Mouse (Mus musculus): ENCODE data around the gene 4930415O20Rik. TPM values are rescaled to one million over a fixed set of nuclear protein-coding genes. Genes with fewer than 3 reads are reported as not detected.
A peak's percentile ranks its signal among the peaks of the same experiment; 100 is the strongest.

The 4930415O20Rik gene
- polyA plus RNA-seq, 1 experiment from 2014 or later: not detected

DNA sequence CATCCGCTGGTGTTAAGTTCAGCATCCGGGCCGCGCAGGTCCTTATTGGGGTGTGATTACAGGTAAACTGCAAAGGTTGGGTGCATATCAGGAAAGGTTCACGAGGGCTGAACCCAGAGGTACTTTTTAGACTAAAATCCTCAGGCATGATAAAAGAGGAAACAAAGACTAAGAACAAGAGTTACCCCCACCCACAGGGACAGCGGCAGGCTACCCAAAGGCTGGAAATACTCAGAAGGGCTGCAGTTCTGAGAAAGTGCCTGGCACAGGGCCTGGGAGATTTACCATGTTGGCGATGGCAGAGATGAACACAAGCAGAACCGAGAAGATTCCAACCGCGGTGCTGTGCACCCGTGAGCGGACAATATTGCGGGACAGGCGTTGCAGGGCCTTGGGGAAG is 25.8 kb downstream of the 4930415O20Rik start:
- ATAC-seq (ENCODE audit: low FRiP score): no peak
- peaks cover 9% of the 10 kb centered on the region; the same call in 1 of the 2 replicates for H3K4me1 ChIP-seq (replicated peaks)
- 93% methylated on average over 14 of the region's 14 CpGs for WGBS
- H3K36me3 ChIP-seq: peaks cover 93% of the 10 kb centered on the region
- H3K4me3 ChIP-seq: no peak overlapping the region
- H3K9me3 ChIP-seq: no peaks in the 10 kb centered on the region
- H3K4me2 ChIP-seq: no peak overlapping the region
- peak overlapping the region; percentile 8; the same call in 1 of the 2 replicates for H3K9ac ChIP-seq
- H3K27me3 ChIP-seq: no peaks in the 10 kb centered on the region
- H3K27ac ChIP-seq: no peak overlapping the region

- no peak for ATAC-seq (ENCODE audit: low FRiP score)
- Histone ChIP-seq H3K4me1 (replicated peaks) (peaks cover 29% of the 10 kb centered on the region), H3K9ac (no peak overlapping the region), H3K27ac (no peak overlapping the region), H3K4me2 (no peak overlapping the region), H3K4me3 (no peak overlapping the region), H3K36me3 (peaks cover 89% of the 10 kb centered on the region), H3K27me3 (no peaks in the 10 kb centered on the region), H3K9me3 (no peaks in the 10 kb centered on the region)
- WGBS: 81% methylated on average over 12 of the region's 12 CpGs
Measured at GRCm38 (mm10) chr15:98600036-98600709, 29.4 kb downstream of the 4930415O20Rik start.

- Histone ChIP-seq H3K4me2 (no peak overlapping the region), H3K27me3 (no peaks in the 10 kb centered on the region), H3K27ac (no peak overlapping the region), H3K36me3 (peaks cover 80% of the 10 kb centered on the region), H3K9me3 (no peaks in the 10 kb centered on the region), H3K4me1 (replicated peaks) (peaks cover 37% of the 10 kb centered on the region), H3K4me3 (no peak overlapping the region), H3K9ac (0 out of 2 replicates have a peak overlapping the region, but pooled peaks have one; percentile 56)
- 81% methylated on average over 7 of the region's 7 CpGs for WGBS
- no peak for ATAC-seq (ENCODE audit: low FRiP score)
Measured at GRCm38 (mm10) chr15:98601832-98602190, 31.0 kb downstream of the 4930415O20Rik start.

- Histone ChIP-seq H3K9me3 (no peaks in the 10 kb centered on the region), H3K27ac (no peak overlapping the region), H3K9ac (peak overlapping the region; percentile 56; the same call in 1 of the 2 replicates), H3K4me3 (no peak overlapping the region), H3K27me3 (no peaks in the 10 kb centered on the region), H3K4me2 (0 out of 2 replicates have a peak overlapping the region, but pooled peaks have one; percentile 15), H3K36me3 (peaks cover 74% of the 10 kb centered on the region), H3K4me1 (replicated peaks) (peaks cover 43% of the 10 kb centered on the region)
- 61% methylated on average over 13 of the region's 13 CpGs for WGBS
- ATAC-seq (ENCODE audit: low FRiP score): no peak
Measured at GRCm38 (mm10) chr15:98602191-98602881, 31.5 kb downstream of the 4930415O20Rik start.

DNA sequence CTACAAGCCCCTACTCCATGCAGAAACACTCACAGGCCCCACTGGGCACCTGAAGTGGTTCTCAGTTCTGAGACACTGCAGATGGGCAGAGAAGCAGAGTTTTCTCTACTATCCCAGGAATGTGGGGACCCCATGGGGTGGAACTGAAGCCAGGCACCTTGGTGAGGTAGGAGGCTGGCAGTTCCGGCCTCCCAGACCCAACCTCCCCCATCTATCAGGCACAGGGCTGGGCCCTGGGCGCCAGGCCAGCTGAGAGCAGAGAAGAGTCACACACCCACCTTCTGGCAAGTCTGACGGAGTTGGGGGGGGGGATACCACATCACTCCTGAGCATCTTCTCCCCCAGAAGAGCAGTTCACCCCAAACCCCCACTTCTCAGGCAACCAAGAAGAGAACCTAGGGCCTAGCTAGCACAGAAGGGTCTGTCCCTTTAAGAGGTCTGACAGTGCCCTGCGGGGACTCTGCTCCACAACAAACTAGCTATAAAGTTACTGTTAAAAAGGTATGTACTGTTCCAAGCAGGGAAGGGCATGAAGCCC is 32.2 kb downstream of the 4930415O20Rik start:
- Histone ChIP-seq H3K9me3 (no peaks in the 10 kb centered on the region), H3K9ac (peak overlapping the region; percentile 56), H3K4me3 (no peak overlapping the region), H3K36me3 (peaks cover 68% of the 10 kb centered on the region), H3K27ac (no peak overlapping the region), H3K4me2 (0 out of 2 replicates have a peak overlapping the region, but pooled peaks have one; percentile 2), H3K27me3 (no peaks in the 10 kb centered on the region), H3K4me1 (replicated peaks) (peaks cover 49% of the 10 kb centered on the region)
- 63% methylated on average over 4 of the region's 4 CpGs for WGBS
- no peak for ATAC-seq (ENCODE audit: low FRiP score)

GRCm38 (mm10) chr15:98604041-98604575 is 33.3 kb downstream of the 4930415O20Rik start:
- no peak overlapping the region for H3K4me3 ChIP-seq
- WGBS: 96% methylated on average over 24 of the region's 24 CpGs
- no peak overlapping the region for H3K4me2 ChIP-seq
- H3K36me3 ChIP-seq: peaks cover 58% of the 10 kb centered on the region
- no peak overlapping the region for H3K9ac ChIP-seq
- H3K27me3 ChIP-seq: no peaks in the 10 kb centered on the region
- H3K27ac ChIP-seq: no peak overlapping the region
- H3K4me1 ChIP-seq (replicated peaks): peaks cover 57% of the 10 kb centered on the region
- H3K9me3 ChIP-seq: no peaks in the 10 kb centered on the region
- ATAC-seq (ENCODE audit: low FRiP score): no peak

DNA sequence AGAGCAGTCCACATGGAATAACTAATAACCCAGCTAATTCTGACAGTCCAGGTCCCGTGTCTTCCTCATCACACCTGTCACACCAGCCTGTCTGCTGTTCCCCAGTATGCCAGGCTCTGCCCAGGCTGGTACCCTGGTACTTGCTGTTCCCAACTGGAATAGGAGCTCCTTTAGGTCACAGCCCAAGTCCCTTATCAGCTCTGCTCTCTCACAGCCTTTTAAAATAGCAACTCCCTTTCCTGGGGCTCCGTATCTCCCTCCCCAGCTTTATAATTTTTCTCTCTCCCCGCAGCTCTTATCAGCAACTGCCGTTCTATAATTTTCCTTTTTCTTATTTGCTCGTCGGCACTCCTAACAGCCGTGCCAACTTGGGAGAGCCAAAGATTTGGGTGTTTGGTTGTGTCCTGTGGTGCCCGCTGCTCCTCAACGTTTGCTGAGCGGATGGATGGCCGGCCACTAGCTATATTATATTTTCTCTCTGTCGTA is 35.3 kb downstream of the 4930415O20Rik start:
- H3K4me1 ChIP-seq (replicated peaks): peaks cover 56% of the 10 kb centered on the region
- H3K27me3 ChIP-seq: no peaks in the 10 kb centered on the region
- H3K9me3 ChIP-seq: no peaks in the 10 kb centered on the region
- no peak overlapping the region for H3K4me3 ChIP-seq
- H3K4me2 ChIP-seq: no peak overlapping the region
- H3K9ac ChIP-seq: no peak overlapping the region
- H3K27ac ChIP-seq: no peak overlapping the region
- ATAC-seq (ENCODE audit: low FRiP score): no peak
- 90% methylated on average over 12 of the region's 12 CpGs for WGBS
- H3K36me3 ChIP-seq: peaks cover 43% of the 10 kb centered on the region

DNA sequence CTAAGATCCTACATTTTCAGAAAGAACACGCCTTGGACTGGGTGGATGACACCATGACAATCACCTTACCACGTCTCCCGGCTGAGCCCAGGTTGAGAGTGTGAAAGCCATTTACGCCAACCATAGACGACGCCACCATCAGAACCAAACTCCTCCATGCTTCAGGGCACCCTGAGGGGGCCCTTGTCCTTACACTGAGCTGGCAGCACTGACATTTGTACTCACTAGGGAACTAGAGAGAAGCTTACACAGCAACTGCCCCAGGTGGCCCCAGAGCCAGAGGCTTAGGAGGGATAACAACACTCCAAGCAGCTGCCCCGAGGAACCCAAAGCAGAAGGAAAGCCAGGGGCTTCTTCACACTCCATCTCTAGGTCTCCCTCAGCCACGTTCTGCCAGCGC is 35.9 kb downstream of the 4930415O20Rik start:
- Histone ChIP-seq H3K4me3 (no peak overlapping the region), H3K36me3 (peaks cover 38% of the 10 kb centered on the region), H3K9ac (peak overlapping the region; percentile 88; the same call in 1 of the 2 replicates), H3K9me3 (no peaks in the 10 kb centered on the region), H3K4me2 (peak overlapping the region; percentile 76; the same call in 1 of the 2 replicates), H3K27ac (no peak overlapping the region), H3K4me1 (replicated peaks) (peaks cover 56% of the 10 kb centered on the region), H3K27me3 (no peaks in the 10 kb centered on the region)
- ATAC-seq (ENCODE audit: low FRiP score): no peak
- 71% methylated on average over 9 of the region's 9 CpGs for WGBS

DNA sequence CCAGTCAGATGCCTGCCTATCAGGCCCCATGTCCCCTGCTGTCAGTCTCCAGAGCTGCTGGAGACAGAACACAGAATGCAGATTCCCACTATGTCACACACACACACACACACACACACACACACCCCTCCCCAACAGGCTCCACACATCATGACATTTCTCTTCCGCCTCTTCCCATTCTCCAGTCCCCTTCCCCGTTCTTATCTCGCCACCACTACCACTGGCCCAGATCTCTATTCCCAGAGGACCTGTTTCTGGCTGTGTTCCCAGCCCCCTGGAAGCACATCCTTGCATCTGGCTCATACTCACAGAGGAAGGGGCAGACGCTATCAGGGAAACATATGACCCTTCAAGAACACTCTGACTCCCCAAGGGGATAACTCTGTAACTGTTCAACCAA is 36.8 kb downstream of the 4930415O20Rik start:
- peak overlapping the region; percentile 88 for H3K9ac ChIP-seq
- peaks cover 48% of the 10 kb centered on the region for H3K4me1 ChIP-seq (replicated peaks)
- ATAC-seq (ENCODE audit: low FRiP score): no peak
- H3K4me2 ChIP-seq: peak overlapping the region; percentile 76
- H3K9me3 ChIP-seq: no peaks in the 10 kb centered on the region
- WGBS: 13% methylated on average over 4 of the region's 4 CpGs
- peak overlapping the region; percentile 75 for H3K4me3 ChIP-seq
- peaks cover 29% of the 10 kb centered on the region for H3K36me3 ChIP-seq
- no peak overlapping the region for H3K27ac ChIP-seq
- no peaks in the 10 kb centered on the region for H3K27me3 ChIP-seq

- WGBS: 11% methylated on average over 10 of the region's 10 CpGs
- peak overlapping the region; percentile 76 for H3K4me2 ChIP-seq
- H3K27ac ChIP-seq: peak overlapping the region; percentile 91
- H3K9ac ChIP-seq: peak overlapping the region; percentile 88
- peak overlapping the region; percentile 75 for H3K4me3 ChIP-seq
- no peaks in the 10 kb centered on the region for H3K27me3 ChIP-seq
- H3K36me3 ChIP-seq: peaks cover 23% of the 10 kb centered on the region
- peaks cover 42% of the 10 kb centered on the region for H3K4me1 ChIP-seq (replicated peaks)
- H3K9me3 ChIP-seq: no peaks in the 10 kb centered on the region
- ATAC-seq (ENCODE audit: low FRiP score): no peak
Measured at GRCm38 (mm10) chr15:98608058-98608783, 37.4 kb downstream of the 4930415O20Rik start.

- H3K9ac ChIP-seq: peak overlapping the region; percentile 88
- H3K27me3 ChIP-seq: no peaks in the 10 kb centered on the region
- peaks cover 17% of the 10 kb centered on the region for H3K36me3 ChIP-seq
- peaks cover 36% of the 10 kb centered on the region for H3K4me1 ChIP-seq (replicated peaks)
- no peaks in the 10 kb centered on the region for H3K9me3 ChIP-seq
- WGBS: under 1% methylated on average over 18 of the region's 26 CpGs
- H3K4me3 ChIP-seq: peak overlapping the region; percentile 75
- ATAC-seq (ENCODE audit: low FRiP score): peak; percentile 43
- peak overlapping the region; percentile 76 for H3K4me2 ChIP-seq
- H3K27ac ChIP-seq: peak overlapping the region; percentile 91
Measured at GRCm38 (mm10) chr15:98608784-98609250, 38.0 kb downstream of the 4930415O20Rik start.

Measured in hindbrain, embryonic 13.5 days (tissue).